Mouse (Mus musculus): Measurements from ENCODE around the gene Dnmt1. TPM values are rescaled to one million over a fixed set of nuclear protein-coding genes. Genes with fewer than 3 reads are reported as not detected.

Dnmt1 gene
- 18.2 and 20.2 TPM in 2 replicates for polyA plus RNA-seq (2012; rRNA removed; ENCODE audit: low replicate concordance)

DNA sequence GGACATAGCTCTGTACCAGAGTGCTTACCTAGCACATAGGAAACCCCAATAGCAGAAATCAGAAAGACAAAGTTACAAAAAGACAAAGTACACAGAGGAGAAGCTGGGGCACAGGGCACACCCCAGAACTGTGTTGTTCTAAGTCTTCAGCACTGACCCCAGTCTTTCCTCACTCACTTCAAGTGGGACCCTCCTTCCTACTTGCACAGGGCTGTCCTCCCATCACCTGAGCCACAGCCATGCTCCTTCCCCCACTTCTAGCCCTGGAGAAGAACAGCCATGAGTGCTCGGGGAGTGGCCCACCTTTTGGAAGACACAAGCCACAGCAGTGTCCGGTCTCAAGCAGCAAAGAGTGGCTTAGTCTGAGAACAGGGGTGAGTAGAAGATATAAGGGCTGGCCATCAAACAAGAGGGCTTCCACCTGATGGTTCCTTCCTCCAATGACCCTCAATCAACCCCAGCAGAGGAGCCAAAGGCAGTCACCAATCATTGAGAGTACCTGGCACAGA, at the start of gene Dnmt1:
Dnmt1 (minus strand) TSS at position 459 of the 509 bp plus-strand sequence.

DNA sequence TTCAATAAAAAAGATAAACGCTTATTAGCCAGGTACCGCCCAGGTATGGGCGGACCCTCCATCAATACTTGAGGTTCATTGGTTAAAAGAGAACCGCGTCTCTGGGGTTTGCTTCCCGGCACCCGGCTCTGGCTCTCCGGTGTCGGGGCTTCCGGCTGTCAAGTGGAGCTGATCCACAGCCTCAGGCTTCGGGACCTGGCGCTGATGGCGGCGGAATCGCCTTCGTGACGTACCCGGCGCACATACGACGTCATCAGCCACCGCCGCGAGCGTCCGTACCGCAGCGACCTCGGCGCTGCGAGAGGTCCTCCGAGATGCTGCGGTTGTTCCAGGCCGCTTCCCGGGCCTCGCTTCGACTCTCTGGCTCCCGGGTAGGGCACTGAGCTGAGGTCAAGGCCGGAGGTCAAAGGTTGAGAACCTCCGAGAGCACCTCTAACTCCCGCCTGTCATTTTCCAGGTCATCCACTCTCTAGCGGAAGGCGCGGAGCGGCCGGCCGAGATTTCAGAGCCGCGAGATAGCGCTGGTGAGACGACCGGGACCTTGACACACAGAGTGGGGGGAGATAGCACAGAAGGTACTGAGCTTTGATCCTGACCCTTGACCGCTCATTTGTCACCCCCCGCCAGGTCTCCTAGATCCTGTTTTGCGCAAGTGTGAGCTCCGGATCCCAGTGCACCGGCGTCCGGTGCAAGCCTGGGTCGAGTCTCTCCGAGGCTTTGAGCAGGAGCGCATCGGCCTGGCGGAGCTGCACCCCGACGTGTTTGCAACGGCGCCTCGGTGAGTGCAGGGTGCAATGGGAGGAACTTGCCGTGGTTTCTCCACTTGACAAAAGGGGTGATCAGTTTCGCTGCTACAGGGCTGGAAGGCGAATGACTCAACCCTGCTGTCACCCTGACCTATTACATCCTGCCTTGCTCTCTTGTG, 43.2 kb upstream of the Dnmt1 start, which contains the start of gene Mrpl4:
Mrpl4 (plus strand) TSS at position 112 of the 925 bp plus-strand sequence.

DNA sequence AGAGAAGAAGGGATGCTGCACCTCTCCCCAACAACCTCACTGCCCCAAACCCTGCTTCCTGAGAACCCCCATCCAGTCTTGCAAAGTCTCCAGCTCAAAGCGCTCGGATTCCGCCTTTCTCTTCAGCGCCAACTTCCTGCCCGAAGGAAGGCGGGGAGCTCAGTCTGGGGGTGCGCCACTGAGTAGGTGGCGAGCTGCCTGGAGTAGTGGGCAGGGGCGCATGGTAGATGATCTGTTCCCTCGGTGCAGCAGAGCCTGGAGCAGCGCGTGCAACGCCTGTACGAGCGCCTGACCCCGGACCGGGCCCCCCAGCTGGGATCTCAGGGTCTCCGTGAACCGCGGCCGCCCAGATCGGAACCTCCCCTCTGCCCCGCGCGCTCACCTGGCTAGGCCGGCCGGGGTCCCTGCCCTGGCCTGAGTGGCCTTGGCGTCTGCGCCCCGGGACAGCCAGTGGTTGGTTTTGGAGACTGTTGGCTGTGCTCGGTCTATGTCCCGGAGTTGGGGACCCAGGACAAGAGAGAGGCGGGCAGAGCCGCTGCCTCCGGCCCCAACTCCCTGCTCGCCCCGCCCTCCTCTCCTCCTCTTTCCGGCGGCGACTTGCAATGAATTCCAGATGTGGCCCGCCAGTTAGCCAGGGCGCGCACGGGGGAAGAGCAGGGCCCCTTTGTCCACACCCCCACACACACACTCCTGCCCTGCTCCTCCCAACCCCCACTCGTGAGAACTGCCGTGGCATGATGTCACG, 16.7 kb upstream of the Dnmt1 start, which contains the start of gene S1pr2:
S1pr2 (minus strand) TSS at position 566 of the 745 bp plus-strand sequence.

DNA sequence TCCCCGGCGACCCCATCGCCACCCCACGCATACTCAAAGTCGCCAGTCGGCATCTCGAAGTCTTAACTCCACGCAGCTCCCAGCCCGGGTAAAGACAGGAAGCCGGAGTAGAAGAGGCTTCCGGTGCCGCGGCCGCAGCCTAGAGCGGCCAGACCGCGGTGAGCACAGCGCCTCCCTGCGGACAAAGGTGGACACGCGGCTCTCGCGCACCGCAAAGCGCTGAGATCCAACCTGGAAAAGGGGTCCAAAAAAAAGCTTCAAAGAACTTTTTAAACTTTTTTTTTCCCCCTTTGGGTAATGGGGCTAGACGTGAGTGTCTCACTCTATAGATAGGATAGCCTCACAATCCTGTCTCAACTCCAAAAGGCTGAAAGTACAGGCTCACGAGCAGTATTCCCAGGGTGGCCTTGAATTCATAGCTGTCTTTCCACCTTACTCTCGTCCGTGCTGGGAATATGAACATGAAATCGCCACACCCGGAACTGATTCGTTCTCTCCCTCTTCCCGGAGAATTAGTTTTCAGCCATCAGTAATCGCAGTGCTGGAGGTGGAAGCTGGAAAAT, 61.1 kb downstream of the Dnmt1 start, which contains the start of gene Eif3g:
Eif3g (minus strand) TSS at position 113 of the 563 bp plus-strand sequence.

DNA sequence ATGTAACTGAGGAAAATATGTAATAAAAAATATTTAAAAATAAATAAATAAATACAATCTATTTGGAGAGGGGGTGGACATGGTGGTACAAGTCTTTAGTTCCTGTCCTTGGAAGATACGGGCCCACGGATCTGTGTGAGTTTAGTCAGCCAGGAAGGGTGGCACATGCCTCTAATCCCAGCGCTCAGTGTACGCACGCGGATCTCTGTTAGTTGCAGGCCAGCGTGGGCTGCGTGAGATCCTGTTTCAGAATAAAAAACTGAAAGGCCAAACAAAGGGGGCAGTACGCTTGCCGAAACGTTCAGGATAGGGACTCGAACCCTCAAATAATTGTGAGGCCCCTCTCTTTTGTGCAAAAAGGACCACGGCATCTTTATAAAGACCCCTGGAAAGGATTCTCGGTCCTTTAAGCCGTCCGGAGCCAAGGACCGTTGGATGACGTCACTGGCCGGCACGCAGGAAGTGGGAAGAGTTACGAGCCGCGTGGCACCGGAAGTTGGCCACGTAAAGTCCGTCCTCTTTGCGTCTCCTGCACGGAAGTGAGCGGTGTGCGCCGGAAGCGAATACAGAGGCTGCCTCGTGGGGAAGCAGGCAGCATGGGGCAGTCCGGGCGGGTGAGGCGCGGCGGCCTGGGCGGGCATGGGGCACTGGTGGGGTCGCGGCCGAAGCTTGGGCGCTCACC, 71.8 kb downstream of the Dnmt1 start, which contains the start of gene Ppan:
Ppan (plus strand) TSS at position 472 of the 682 bp plus-strand sequence.

DNA sequence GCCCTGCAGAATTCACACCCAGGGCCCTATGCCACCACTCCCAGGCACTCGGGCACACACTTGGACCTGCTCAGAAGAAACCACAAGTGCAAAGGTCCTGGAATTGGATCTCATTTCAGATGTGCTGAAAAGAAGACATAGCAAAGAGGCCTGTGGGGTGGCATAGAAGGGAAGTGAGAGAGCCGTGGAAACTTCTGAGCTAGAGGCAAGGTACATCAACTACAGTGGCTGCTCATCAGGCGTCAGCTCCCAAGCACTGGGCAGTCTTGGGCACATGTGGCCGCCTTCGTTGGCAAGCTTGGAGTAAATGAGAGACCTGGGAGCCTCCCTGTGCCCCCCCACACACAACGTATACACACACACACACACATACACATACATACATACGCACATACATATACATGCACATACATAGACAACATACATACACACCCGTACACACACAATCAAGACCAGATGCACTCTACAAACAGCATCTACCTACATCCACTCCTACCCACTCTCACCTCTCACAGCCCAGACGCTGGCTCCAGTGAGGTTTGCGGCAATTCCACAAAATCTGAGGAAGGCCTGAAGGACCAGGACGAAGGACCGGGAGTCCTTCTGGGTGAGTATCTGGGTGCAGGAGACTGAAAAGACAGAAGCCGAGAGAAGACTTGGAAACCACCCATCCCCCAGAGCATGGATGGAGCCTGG, 80.4 kb downstream of the Dnmt1 start, which contains the start of gene Angptl6:
Angptl6 (minus strand) TSS at position 631 of the 696 bp plus-strand sequence.

DNA sequence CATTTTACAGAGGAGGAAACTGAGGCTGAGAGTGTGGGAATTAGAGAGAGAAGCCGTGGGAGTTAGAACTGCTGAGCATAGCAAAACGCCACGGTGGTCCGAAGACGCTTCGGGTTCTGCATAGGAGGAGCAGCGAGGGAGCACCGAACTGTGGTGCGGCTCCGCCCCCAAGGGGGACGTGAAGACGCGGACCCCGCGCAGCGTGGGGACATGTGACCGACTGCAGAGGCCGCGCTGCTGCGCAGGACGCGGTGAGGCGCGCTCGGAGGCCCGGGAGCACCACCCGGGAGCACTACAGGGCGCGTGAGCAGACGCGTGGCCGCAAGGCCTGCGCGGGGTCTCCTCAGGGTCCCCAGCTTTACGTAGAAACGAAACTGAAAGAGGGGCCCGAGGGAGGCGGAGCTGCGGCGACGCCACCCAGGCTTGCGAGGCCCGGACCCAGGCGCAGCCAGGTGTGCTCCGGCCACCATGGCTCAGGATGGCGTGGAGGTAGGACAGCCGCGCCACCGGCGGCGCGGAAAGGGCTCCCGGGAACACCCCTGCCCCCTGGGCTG, 91.2 kb downstream of the Dnmt1 start, which contains the start of gene A230050P20Rik:
A230050P20Rik (plus strand) TSS at position 195 of the 554 bp plus-strand sequence.

Other genes with a start within 250 kb of the Dnmt1 start
- gene Olfm2, start 213.5 kb downstream of the Dnmt1 start, polyA plus RNA-seq (2012; rRNA removed; ENCODE audit: low replicate concordance), result 2.0 and 2.1 TPM in 2 replicates
- gene Col5a3, start 144.8 kb downstream of the Dnmt1 start, polyA plus RNA-seq (2012; rRNA removed; ENCODE audit: low replicate concordance), result 3.6 and 4.2 TPM in 2 replicates
- not detected in 2 replicates for gene Rdh8, start 141.4 kb downstream of the Dnmt1 start, polyA plus RNA-seq (2012; rRNA removed; ENCODE audit: low replicate concordance)
- gene A230050P20Rik, start 91.2 kb downstream of the Dnmt1 start, polyA plus RNA-seq (2012; rRNA removed; ENCODE audit: low replicate concordance), result 30.5 and 45.4 TPM in 2 replicates
- gene Angptl6, start 80.2 kb downstream of the Dnmt1 start, polyA plus RNA-seq (2012; rRNA removed; ENCODE audit: low replicate concordance), result 5.3 and 7.1 TPM in 2 replicates
- gene Ppan, start 71.7 kb downstream of the Dnmt1 start, polyA plus RNA-seq (2012; rRNA removed; ENCODE audit: low replicate concordance), result 42.0 and 95.8 TPM in 2 replicates
- 85.5 and 104 TPM in 2 replicates for gene Eif3g, start 61.3 kb downstream of the Dnmt1 start, polyA plus RNA-seq (2012; rRNA removed; ENCODE audit: low replicate concordance)
- 1.6 and 2.6 TPM in 2 replicates for gene S1pr2, start 16.9 kb upstream of the Dnmt1 start, polyA plus RNA-seq (2012; rRNA removed; ENCODE audit: low replicate concordance)
- 130 and 187 TPM in 2 replicates for gene Mrpl4, start 42.9 kb upstream of the Dnmt1 start, polyA plus RNA-seq (2012; rRNA removed; ENCODE audit: low replicate concordance)
- gene Icam1, start 56.1 kb upstream of the Dnmt1 start, polyA plus RNA-seq (2012; rRNA removed; ENCODE audit: low replicate concordance), result 6.5 TPM in 2 replicates
- 0.14 and 0.83 TPM in 2 replicates for gene Icam4, start 69.5 kb upstream of the Dnmt1 start, polyA plus RNA-seq (2012; rRNA removed; ENCODE audit: low replicate concordance)
- gene Icam5, start 72.2 kb upstream of the Dnmt1 start, polyA plus RNA-seq (2012; rRNA removed; ENCODE audit: low replicate concordance), result 0.13 TPM in 2 replicates
- 0.25 and 0.50 TPM in 2 replicates for gene Zglp1, start 107.2 kb upstream of the Dnmt1 start, polyA plus RNA-seq (2012; rRNA removed; ENCODE audit: low replicate concordance)
- gene Gm49373, start 113.2 kb upstream of the Dnmt1 start, polyA plus RNA-seq (2012; rRNA removed; ENCODE audit: low replicate concordance), result 0.15 and 0.40 TPM in 2 replicates
- gene Fdx1l, start 113.7 kb upstream of the Dnmt1 start, polyA plus RNA-seq (2012; rRNA removed; ENCODE audit: low replicate concordance), result 29.2 and 69.8 TPM in 2 replicates
- gene Gm38431, start 132.1 kb upstream of the Dnmt1 start, polyA plus RNA-seq (2012; rRNA removed; ENCODE audit: low replicate concordance), result 13.2 and 24.6 TPM in 2 replicates
- gene Raver1, start 132.1 kb upstream of the Dnmt1 start, polyA plus RNA-seq (2012; rRNA removed; ENCODE audit: low replicate concordance), result 70.5 and 116 TPM in 2 replicates
- 21.7 and 25.1 TPM in 2 replicates for gene Tyk2, start 171.4 kb upstream of the Dnmt1 start, polyA plus RNA-seq (2012; rRNA removed; ENCODE audit: low replicate concordance)
- 16.3 and 27.9 TPM in 2 replicates for gene Cdc37, start 190.1 kb upstream of the Dnmt1 start, polyA plus RNA-seq (2012; rRNA removed; ENCODE audit: low replicate concordance)
- gene Pde4a, start 205.8 kb upstream of the Dnmt1 start, polyA plus RNA-seq (2012; rRNA removed; ENCODE audit: low replicate concordance), result 2.9 and 4.7 TPM in 2 replicates

Measured in duodenum, adult 2 months (tissue).